Mouse (Mus musculus) CH12.LX (cell line): ENCODE data around the gene Per1.

Experiments
- CHD1 ChIP-seq: IDR thresholded peaks from 2 replicates; pipeline ENCODE4 v1.6.1; 2012; ENCODE audit warnings: low read depth, low read length, improper control_type of control experiment, inconsistent platforms
- CTCF ChIP-seq, 2 experiments: IDR thresholded peaks in 1 of 2; conservative IDR thresholded peaks in 1 of 2; 2 replicates each; pipeline ENCODE4 v1.5.1; 2011 to 2012; ENCODE audit warnings: low read depth in 2 of 2, low read length in 2 of 2, improper control_type of control experiment in 1 of 2, inconsistent platforms in 1 of 2, mild to moderate bottlenecking in 1 of 2, moderate library complexity in 1 of 2
- EP300 ChIP-seq: IDR thresholded peaks from 2 replicates; pipeline ENCODE4 v1.6.1; 2011; ENCODE audit warnings: low read length, improper control_type of control experiment
- GABPA ChIP-seq: IDR thresholded peaks from 2 replicates; pipeline ENCODE4 v1.6.1; 2012; ENCODE audit warnings: low read depth, low read length, improper control_type of control experiment, inconsistent platforms; ENCODE audit not compliant: insufficient replicate concordance
- JUN ChIP-seq: IDR thresholded peaks from 2 replicates; pipeline ENCODE4 v1.6.1; 2011; ENCODE audit warnings: low read depth, mild to moderate bottlenecking, low read length, improper control_type of control experiment, moderate library complexity; ENCODE audit not compliant: insufficient read depth
- MAFK ChIP-seq: IDR thresholded peaks from 2 replicates; pipeline ENCODE4 v1.6.1; 2011; ENCODE audit warnings: low read length, improper control_type of control experiment; ENCODE audit not compliant: insufficient replicate concordance
- MAX ChIP-seq: IDR thresholded peaks from 2 replicates; pipeline ENCODE4 v1.6.1; 2011; ENCODE audit warnings: low read length, improper control_type of control experiment
- PAX5 ChIP-seq: IDR thresholded peaks from 2 replicates; pipeline ENCODE4 v1.6.1; 2012; ENCODE audit warnings: low read length, inconsistent platforms, mixed read lengths
- POLR2A ChIP-seq: IDR thresholded peaks from 2 replicates; pipeline ENCODE4 v1.6.1; 2011; ENCODE audit warnings: low read depth, mild to moderate bottlenecking, improper control_type of control experiment, low read length
- POLR2AphosphoS2 ChIP-seq: IDR thresholded peaks from 2 replicates; pipeline ENCODE4 v1.6.1; 2011; ENCODE audit warnings: low read depth, low read length, improper control_type of control experiment
- SIN3A ChIP-seq: IDR thresholded peaks from 2 replicates; pipeline ENCODE4 v1.6.1; 2012; ENCODE audit warnings: low read length, improper control_type of control experiment, inconsistent platforms
- USF1 ChIP-seq: IDR thresholded peaks from 2 replicates; pipeline ENCODE4 v1.6.1; 2014; ENCODE audit warnings: low read depth, mild to moderate bottlenecking, inconsistent platforms, low read length, improper control_type of control experiment
- ZKSCAN1 ChIP-seq: IDR thresholded peaks from 2 replicates; pipeline ENCODE4 v1.6.1; 2012; ENCODE audit warnings: low read depth, inconsistent platforms, low read length, improper control_type of control experiment, borderline replicate concordance
- ZNF384 ChIP-seq: IDR thresholded peaks from 2 replicates; pipeline ENCODE4 v1.6.1; 2012; ENCODE audit warnings: low read depth, low read length, improper control_type of control experiment, inconsistent platforms

DNA sequence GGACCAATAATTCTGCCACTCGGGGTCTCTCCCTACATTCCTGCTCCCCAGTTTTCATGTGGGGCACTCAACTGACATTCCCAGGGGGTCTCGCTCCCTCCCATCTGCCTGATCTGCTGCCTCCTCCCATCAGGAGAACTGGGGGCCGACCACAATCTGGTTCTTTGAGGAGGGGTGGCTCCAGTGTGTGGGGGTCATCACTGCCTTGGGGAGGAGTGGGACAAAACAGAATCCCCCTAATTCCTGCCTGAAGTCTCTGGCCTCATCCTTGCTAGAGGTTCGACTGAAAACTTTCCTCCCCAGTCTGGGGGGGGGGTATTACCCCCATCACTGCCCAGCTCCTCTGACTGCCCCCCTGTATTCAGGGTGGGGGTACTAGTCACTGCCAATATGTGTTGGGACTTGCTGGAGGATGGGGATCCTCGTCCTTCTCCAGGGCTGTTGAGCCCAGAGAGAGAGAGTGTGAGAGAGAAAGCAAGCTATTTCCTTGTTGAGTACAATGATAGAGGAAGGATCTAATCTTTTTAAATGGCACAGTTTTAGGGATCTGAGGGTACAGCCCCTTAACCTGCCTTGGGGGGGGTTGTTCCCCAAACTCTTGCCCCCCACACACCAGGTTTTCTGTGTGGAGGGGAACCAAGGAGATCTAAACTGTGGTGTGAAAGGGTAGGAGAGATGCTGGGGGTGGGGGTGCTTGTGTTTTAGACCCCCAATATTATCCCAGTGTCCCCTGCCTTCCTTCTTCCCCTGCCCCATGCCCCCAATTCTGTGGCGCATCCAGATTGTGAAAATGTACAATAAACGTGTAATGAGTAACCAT, 3.2 kb upstream of the Per1 start:
- no peak for TF ChIP-seq MAX
- TF ChIP-seq POLR2A = no peak
- TF ChIP-seq SIN3A = no peak
- TF ChIP-seq USF1 = no peak
- no peak for TF ChIP-seq PAX5
- no peak for TF ChIP-seq ZNF384
- TF ChIP-seq MAFK = no peak
- no peak for TF ChIP-seq CTCF (conservative IDR thresholded peaks at IDR 0.05 in 1 of 2, IDR thresholded peaks at IDR 0.05 in 1 of 2; ENCODE audit: low read depth in 2 of 2, low read length in 2 of 2)
- no peak for TF ChIP-seq CHD1
- no peak for TF ChIP-seq JUN
- no peak for TF ChIP-seq POLR2AphosphoS2
- no peak for TF ChIP-seq GABPA
- no peak for TF ChIP-seq ZKSCAN1
- no peak for TF ChIP-seq EP300
